Mouse (Mus musculus): Measurements from ENCODE around the gene Ankrd40. TPM values are rescaled to one million over a fixed set of nuclear protein-coding genes. Genes with fewer than 3 reads are reported as not detected.

The Ankrd40 gene
- 193 and 235 TPM in 2 replicates for polyA plus RNA-seq (2012; rRNA removed)

DNA sequence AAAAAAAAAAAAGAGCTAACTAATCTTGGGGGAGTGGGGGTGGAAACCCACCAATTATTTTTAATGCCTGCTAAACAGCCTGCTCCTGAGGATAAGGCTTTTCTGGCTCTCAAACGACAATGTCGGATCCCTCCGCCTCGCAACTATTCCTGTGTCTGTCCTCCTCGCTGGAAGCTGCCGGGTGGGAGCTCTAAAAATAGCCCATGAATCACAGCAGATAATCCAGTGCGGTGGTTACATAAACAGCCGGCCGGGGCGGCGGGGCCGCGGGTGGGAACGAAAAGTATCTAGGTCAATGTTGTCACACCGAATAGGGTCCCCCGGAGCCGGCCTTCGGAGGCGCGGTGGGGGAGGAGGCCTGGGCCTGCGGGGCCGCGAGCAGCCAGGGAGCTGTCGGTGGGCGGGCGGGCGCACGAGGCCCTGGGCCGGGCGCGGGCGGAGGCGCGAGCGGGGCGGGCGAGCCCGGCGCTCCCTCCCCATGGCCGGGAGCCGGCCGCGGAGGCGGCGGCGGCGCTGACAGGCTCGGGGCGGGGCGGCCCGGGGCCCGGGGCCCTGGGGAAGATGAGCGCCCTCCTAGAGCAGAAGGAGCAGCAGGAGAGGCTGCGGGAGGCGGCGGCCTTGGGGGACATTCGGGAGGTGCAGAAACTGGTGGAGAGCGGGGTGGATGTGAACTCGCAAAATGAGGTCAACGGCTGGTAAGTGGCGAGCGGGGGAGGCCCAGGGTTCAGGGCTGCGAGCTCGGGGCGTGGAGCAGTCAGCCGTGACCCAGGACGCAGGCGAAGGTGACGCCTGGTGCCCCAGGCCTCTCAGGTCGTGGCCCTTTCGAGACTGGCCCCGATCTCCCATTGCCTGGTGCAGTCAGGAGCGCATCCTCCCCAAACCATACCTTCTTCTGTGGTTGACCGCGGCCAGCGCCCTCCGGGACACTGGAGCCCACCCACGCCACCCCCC is at the start of gene Ankrd40:
Ankrd40 (plus strand) TSS at position 309 of the 951 bp plus-strand sequence.
- under 1% methylated on average over 77 of the region's 78 CpGs for WGBS

GRCm38 (mm10) chr11:94281199-94282181 is 46.3 kb upstream of the Ankrd40 start, which contains the start of gene Gm21885:
Gene Gm21885, plus strand, starts transcription at chr11:94281873.
- WGBS = 67% methylated on average over 11 of the region's 11 CpGs
- no peak for DNase-seq
- no peak within 1 kb of the TSS for H3K4me3 ChIP-seq (replicated peaks; ENCODE audit: extremely low read depth, low read depth, low read length)
- no peaks in the 10 kb centered on the region for H3K4me1 ChIP-seq (ENCODE audit: control insufficient read depth, insufficient read depth, low read length)
- TF ChIP-seq POLR2A (IDR thresholded peaks at IDR 0.05; ENCODE audit: borderline replicate concordance, extremely low read depth, low read depth, low read length) (no peak), CTCF (IDR thresholded peaks at IDR 0.05; ENCODE audit: insufficient read depth, low read length) (no peak)

More for the DNA sequence above, at the start of gene Ankrd40:
- H3K4me1 ChIP-seq (ENCODE audit: control insufficient read depth, insufficient read depth, low read length) = peaks cover 13% of the 10 kb centered on the region
- peak within 1 kb of the TSS; percentile 71 for H3K4me3 ChIP-seq (replicated peaks; ENCODE audit: extremely low read depth, low read depth, low read length)
- TF ChIP-seq POLR2A (IDR thresholded peaks at IDR 0.05; ENCODE audit: borderline replicate concordance, extremely low read depth, low read depth, low read length) = peak; percentile 93; the same call in 1 of the 2 replicates
- TF ChIP-seq CTCF (IDR thresholded peaks at IDR 0.05; ENCODE audit: insufficient read depth, low read length) = no peak
- DNase-seq = peak; percentile 92

- no peak for DNase-seq
- 59% methylated on average over 5 of the region's 5 CpGs for WGBS
- Histone ChIP-seq H3K4me1 (ENCODE audit: control insufficient read depth, insufficient read depth, low read length) (no peaks in the 10 kb centered on the region), H3K4me3 (replicated peaks; ENCODE audit: extremely low read depth, low read depth, low read length) (no peak overlapping the region)
- no peak for TF ChIP-seq POLR2A (IDR thresholded peaks at IDR 0.05; ENCODE audit: borderline replicate concordance, extremely low read depth, low read depth, low read length)
- TF ChIP-seq CTCF (IDR thresholded peaks at IDR 0.05; ENCODE audit: insufficient read depth, low read length) = no peak
These were observed 45.5 kb upstream of the Ankrd40 start for GRCm38 (mm10) chr11:94282291-94282690.

DNA sequence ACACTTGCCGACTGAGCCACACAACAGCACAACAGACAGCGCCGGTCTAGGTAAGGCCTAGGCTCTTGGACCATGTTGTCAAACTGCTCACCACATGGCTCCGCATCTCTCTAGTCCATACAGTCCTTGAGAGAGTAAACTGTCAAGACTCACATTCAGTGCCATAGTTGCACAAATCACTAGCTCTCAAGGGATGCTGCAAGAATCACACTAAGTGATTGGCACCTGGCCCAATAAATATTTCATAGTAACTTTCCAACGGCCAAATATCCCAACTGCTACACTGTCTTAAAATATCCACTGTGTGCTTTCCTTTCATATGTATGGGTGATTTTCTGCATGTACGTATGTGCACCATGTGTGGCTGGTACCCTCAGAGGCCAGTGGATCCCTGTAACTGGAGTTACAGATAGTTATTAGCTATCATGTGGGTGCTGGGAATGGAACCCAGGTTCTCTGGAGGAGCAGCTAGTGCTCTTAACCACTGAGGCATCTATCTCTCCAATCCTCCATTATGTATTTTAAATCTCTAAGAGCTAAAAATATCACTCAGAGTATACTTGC is 44.2 kb upstream of the Ankrd40 start:
- 78% methylated on average over 6 of the region's 6 CpGs for WGBS
- Histone ChIP-seq H3K4me3 (replicated peaks; ENCODE audit: extremely low read depth, low read depth, low read length) (no peak overlapping the region), H3K4me1 (ENCODE audit: control insufficient read depth, insufficient read depth, low read length) (no peaks in the 10 kb centered on the region)
- DNase-seq = no peak
- TF ChIP-seq POLR2A (IDR thresholded peaks at IDR 0.05; ENCODE audit: borderline replicate concordance, extremely low read depth, low read depth, low read length) = no peak

DNA sequence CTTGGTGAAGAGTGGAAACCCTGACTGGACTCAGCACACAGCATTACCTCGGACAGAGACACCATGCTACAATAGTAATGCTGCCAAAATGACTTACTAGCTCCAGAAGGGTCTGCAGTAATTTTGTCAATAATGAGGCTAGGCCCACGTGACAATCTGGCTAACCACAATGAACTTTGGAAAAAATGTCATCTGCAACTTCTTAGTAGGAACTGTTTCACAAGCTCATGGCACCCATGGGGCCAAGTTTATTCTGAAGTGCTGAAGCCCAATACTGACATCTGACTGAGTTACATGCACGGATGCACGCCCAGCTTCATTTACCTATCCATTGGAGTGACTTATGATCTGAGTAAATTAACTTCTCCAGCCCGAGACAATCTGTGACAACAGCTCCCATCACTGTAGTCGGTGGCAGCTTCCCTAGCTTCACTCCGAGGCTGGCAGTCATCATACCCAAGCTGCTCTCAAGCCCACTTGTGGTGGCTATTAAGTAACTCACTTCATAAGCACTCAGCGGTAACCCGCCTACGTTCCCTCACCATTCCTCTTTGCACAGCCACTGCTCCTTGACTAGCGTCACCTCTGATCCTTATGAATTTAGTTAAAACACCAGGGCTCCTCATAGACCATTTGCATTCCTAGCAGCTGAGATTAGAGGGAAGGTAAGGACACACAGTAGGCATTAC is 41.8 kb upstream of the Ankrd40 start:
- 70% methylated on average over 11 of the region's 11 CpGs for WGBS
- peak; percentile 59 for DNase-seq
- H3K4me1 ChIP-seq (ENCODE audit: control insufficient read depth, insufficient read depth, low read length) = no peaks in the 10 kb centered on the region
- no peak overlapping the region for H3K4me3 ChIP-seq (replicated peaks; ENCODE audit: extremely low read depth, low read depth, low read length)
- TF ChIP-seq POLR2A (IDR thresholded peaks at IDR 0.05; ENCODE audit: borderline replicate concordance, extremely low read depth, low read depth, low read length) = no peak
- TF ChIP-seq CTCF (IDR thresholded peaks at IDR 0.05; ENCODE audit: insufficient read depth, low read length) = no peak

GRCm38 (mm10) chr11:94287105-94287504 is 40.7 kb upstream of the Ankrd40 start:
- WGBS = 74% methylated on average over 5 of the region's 5 CpGs
- Histone ChIP-seq H3K4me3 (replicated peaks; ENCODE audit: extremely low read depth, low read depth, low read length) (no peak overlapping the region), H3K4me1 (ENCODE audit: control insufficient read depth, insufficient read depth, low read length) (no peaks in the 10 kb centered on the region)
- DNase-seq = no peak
- TF ChIP-seq CTCF (IDR thresholded peaks at IDR 0.05; ENCODE audit: insufficient read depth, low read length) (no peak), POLR2A (IDR thresholded peaks at IDR 0.05; ENCODE audit: borderline replicate concordance, extremely low read depth, low read depth, low read length) (no peak)

- no peak overlapping the region for H3K4me3 ChIP-seq (replicated peaks; ENCODE audit: extremely low read depth, low read depth, low read length)
- DNase-seq = no peak
- no peaks in the 10 kb centered on the region for H3K4me1 ChIP-seq (ENCODE audit: control insufficient read depth, insufficient read depth, low read length)
- no peak for TF ChIP-seq CTCF (IDR thresholded peaks at IDR 0.05; ENCODE audit: insufficient read depth, low read length)
- TF ChIP-seq POLR2A (IDR thresholded peaks at IDR 0.05; ENCODE audit: borderline replicate concordance, extremely low read depth, low read depth, low read length) = no peak
- 79% methylated on average over 10 of the region's 10 CpGs for WGBS
These were observed 37.6 kb upstream of the Ankrd40 start for GRCm38 (mm10) chr11:94290062-94290740.
